Mouse (Mus musculus): ENCODE results near the gene Coro2a.

- TF ChIP-seq CTCF (IDR thresholded peaks at IDR 0.05) (peak; percentile 50), EP300 (IDR thresholded peaks at IDR 0.05; ENCODE audit: insufficient read depth, low read depth, low read length) (no peak)
Measured at GRCm38 (mm10) chr4:46535840-46536361, 66.1 kb downstream of the Coro2a start, which contains the start of gene Trim14.

Measured in heart, adult 2 months (tissue).